8 mouse cellular contexts compared by ENCODE assay signal in genomic region chr2:181520118-181520935, GRCm38 (mm10). TPM values are rescaled to one million over a fixed set of nuclear protein-coding genes. Genes with fewer than 3 reads are reported as not detected.
DNase-seq lines count a peak whose midpoint lies in the region; ATAC-seq and TF ChIP-seq lines count a peak whose summit lies in the region.

Gene Dnajc5, plus strand, starts transcription at chr2:181520485.

- DNase-seq in CD8-positive naive resting alpha-beta T cell, adult 2 months (ENCODE audit: low read depth in 2 of 2, low spot score in 2 of 2) = peak; percentile 94 to 95
- DNase-seq in c-Kit-positive CD71-negative TER-119-negative erythroid progenitor cells, embryonic 14.5 days (ENCODE audit: low read depth) = peak; percentile 98
- peak; percentile 97 for DNase-seq in forebrain, embryonic 10.5 days (ENCODE audit: extremely low spot score, low spot score)
- DNase-seq in kidney, postnatal 25 days = peak; percentile 99 to 100
- peak; percentile 96 to 98 (median 97) for DNase-seq in liver, embryonic 14.5 days (ENCODE audit: low read depth in 3 of 3, low spot score in 3 of 3)
- DNase-seq in neural tube, embryonic 11.5 days (ENCODE audit: low spot score) = peak; percentile 98
- DNase-seq in stomach, postnatal 0 days (ENCODE audit: low spot score) = peak; percentile 99

- TF ChIP-seq CTCF in liver, embryonic 14.5 days (IDR thresholded peaks at IDR 0.05; ENCODE audit: low read depth) = no peak; the same call in 1 of the 2 replicates
- peak; percentile 16 for TF ChIP-seq CTCF in stomach, postnatal 0 days (IDR thresholded peaks at IDR 0.05; ENCODE audit: low read depth)

- H3K4me2 ChIP-seq in heart, embryonic 15.5 days = peak within 1 kb of the TSS; percentile 68
- peak within 1 kb of the TSS; percentile 95 for H3K4me2 ChIP-seq in liver, embryonic 14.5 days (ENCODE audit: low read depth)
- peak within 1 kb of the TSS; percentile 63 for H3K4me2 ChIP-seq in neural tube, embryonic 11.5 days (ENCODE audit: low read depth)
- peak within 1 kb of the TSS; percentile 57 for H3K4me2 ChIP-seq in stomach, postnatal 0 days (replicated peaks; ENCODE audit: low read depth)

- H3K27me3 ChIP-seq in forebrain, embryonic 10.5 days (ENCODE audit: poor library complexity, severe bottlenecking) = no peaks in the 10 kb centered on the region
- no peaks in the 10 kb centered on the region for H3K27me3 ChIP-seq in heart, embryonic 15.5 days
- no peaks in the 10 kb centered on the region for H3K27me3 ChIP-seq in liver, embryonic 14.5 days (ENCODE audit: control insufficient read depth, insufficient read depth, low read length)
- H3K27me3 ChIP-seq in neural tube, embryonic 11.5 days (ENCODE audit: control insufficient read depth, insufficient read depth, low read length) = no peaks in the 10 kb centered on the region
- H3K27me3 ChIP-seq in stomach, postnatal 0 days (ENCODE audit: control insufficient read depth, insufficient read depth, low read length) = no peaks in the 10 kb centered on the region

- peak within 1 kb of the TSS; percentile 93 for H3K9ac ChIP-seq in heart, embryonic 15.5 days
- H3K9ac ChIP-seq in liver, embryonic 14.5 days (replicated peaks) = peak within 1 kb of the TSS; percentile 98
- peak within 1 kb of the TSS; percentile 93 for H3K9ac ChIP-seq in neural tube, embryonic 11.5 days (ENCODE audit: low read length)
- H3K9ac ChIP-seq in stomach, postnatal 0 days (ENCODE audit: low read length) = peak within 1 kb of the TSS; percentile 96

- H3K36me3 ChIP-seq in forebrain, embryonic 10.5 days (replicated peaks) = peaks cover 48% of the 10 kb centered on the region
- H3K36me3 ChIP-seq in heart, embryonic 15.5 days = peaks cover 21% of the 10 kb centered on the region
- peaks cover 13% of the 10 kb centered on the region for H3K36me3 ChIP-seq in liver, embryonic 14.5 days (replicated peaks; ENCODE audit: control insufficient read depth, insufficient read depth, low read depth)
- peaks cover 8% of the 10 kb centered on the region for H3K36me3 ChIP-seq in neural tube, embryonic 11.5 days (ENCODE audit: control insufficient read depth, insufficient read depth, low read length)
- H3K36me3 ChIP-seq in stomach, postnatal 0 days (ENCODE audit: control insufficient read depth, insufficient read depth, low read length) = peaks cover 12% of the 10 kb centered on the region; the same call in 1 of the 2 replicates

- peak; percentile 97 for ATAC-seq in heart, embryonic 15.5 days (replicated peaks; ENCODE audit: insufficient number of reproducible peaks, insufficient read depth, low FRiP score, low read depth)
- ATAC-seq in liver, embryonic 14.5 days (ENCODE audit: insufficient read depth) = peak; percentile 96
- ATAC-seq in neural tube, embryonic 11.5 days (ENCODE audit: insufficient read depth, low FRiP score, low TSS enrichment) = peak; percentile 96
- peak; percentile 98 for ATAC-seq in stomach, postnatal 0 days (ENCODE audit: low FRiP score, low TSS enrichment)

- H3K4me3 ChIP-seq in forebrain, embryonic 10.5 days = peak within 1 kb of the TSS; percentile 73
- peak within 1 kb of the TSS; percentile 79 for H3K4me3 ChIP-seq in heart, embryonic 15.5 days
- H3K4me3 ChIP-seq in liver, embryonic 14.5 days (ENCODE audit: insufficient read depth in 1 of 2, low read depth in 2 of 2, low read length in 2 of 2) = peak within 1 kb of the TSS; percentile 69 to 99
- peak within 1 kb of the TSS; percentile 94 for H3K4me3 ChIP-seq in neural tube, embryonic 11.5 days (ENCODE audit: low read depth, low read length)
- peak within 1 kb of the TSS; percentile 91 for H3K4me3 ChIP-seq in stomach, postnatal 0 days (ENCODE audit: low read depth, low read length)

- no peak for TF ChIP-seq EP300 in liver, embryonic 14.5 days (IDR thresholded peaks at IDR 0.05; ENCODE audit: low read depth)
- no peak for TF ChIP-seq EP300 in stomach, postnatal 0 days (optimal IDR thresholded peaks at IDR 0.05)

- no peaks in the 10 kb centered on the region for H3K9me3 ChIP-seq in forebrain, embryonic 10.5 days
- no peaks in the 10 kb centered on the region for H3K9me3 ChIP-seq in heart, embryonic 15.5 days (replicated peaks)
- H3K9me3 ChIP-seq in liver, embryonic 14.5 days (ENCODE audit: control insufficient read depth, low read length) = no peaks in the 10 kb centered on the region
- H3K9me3 ChIP-seq in neural tube, embryonic 11.5 days (ENCODE audit: control insufficient read depth, low read length) = no peaks in the 10 kb centered on the region
- no peaks in the 10 kb centered on the region for H3K9me3 ChIP-seq in stomach, postnatal 0 days (ENCODE audit: control insufficient read depth, low read length)

- peak within 1 kb of the TSS; percentile 93 for H3K27ac ChIP-seq in forebrain, embryonic 10.5 days
- H3K27ac ChIP-seq in heart, embryonic 15.5 days = peak within 1 kb of the TSS; percentile 99
- peak within 1 kb of the TSS; percentile 98 for H3K27ac ChIP-seq in liver, embryonic 14.5 days
- peak within 1 kb of the TSS; percentile 96 for H3K27ac ChIP-seq in neural tube, embryonic 11.5 days (ENCODE audit: low read depth, low read length)
- peak within 1 kb of the TSS; percentile 98 for H3K27ac ChIP-seq in stomach, postnatal 0 days (replicated peaks)

- under 1% methylated on average over 74 of the region's 74 CpGs for WGBS in forebrain, embryonic 10.5 days
- WGBS in heart, embryonic 15.5 days = under 1% methylated on average over 74 of the region's 74 CpGs
- 0% methylated on average over 74 of the region's 74 CpGs for WGBS in liver, embryonic 14.5 days (ENCODE audit: insufficient replicate concordance)
- WGBS in neural tube, embryonic 11.5 days = under 1% methylated on average over 68 of the region's 74 CpGs
- under 1% methylated on average over 70 of the region's 74 CpGs for WGBS in stomach, postnatal 0 days

- H3K4me1 ChIP-seq in forebrain, embryonic 10.5 days = peaks cover 25% of the 10 kb centered on the region
- peaks cover 30% of the 10 kb centered on the region for H3K4me1 ChIP-seq in heart, embryonic 15.5 days (replicated peaks)
- peaks cover 23 to 30% of the 10 kb centered on the region in 2 experiments for H3K4me1 ChIP-seq in liver, embryonic 14.5 days (replicated peaks; ENCODE audit: control insufficient read depth in 2 of 2, insufficient read depth in 2 of 2, low read length in 1 of 2)
- H3K4me1 ChIP-seq in neural tube, embryonic 11.5 days (ENCODE audit: control insufficient read depth, insufficient read depth, low read length) = peaks cover 15% of the 10 kb centered on the region
- H3K4me1 ChIP-seq in stomach, postnatal 0 days (replicated peaks; ENCODE audit: control insufficient read depth, insufficient read depth) = peaks cover 4% of the 10 kb centered on the region; the same call in 1 of the 2 replicates

RNA-seq across cellular contexts. Expression of gene Dnajc5, which starts in this region (rescaled TPM):
- polyA plus RNA-seq in forebrain, embryonic 10.5 days (2016; fragmentation: Nextera tagmentation; extraction: Ambion mirVana) = 92.3 and 92.4 TPM in 2 replicates
- polyA plus RNA-seq in heart, embryonic 15.5 days (2015; fragmentation: Nextera tagmentation; extraction: Ambion mirVana) = 70.3 and 83.3 TPM in 2 replicates
- 12.5 and 13.9 TPM in 2 replicates for polyA plus RNA-seq in liver, embryonic 14.5 days (2012; rRNA removed)
- 20.0 and 23.7 TPM in 2 replicates for polyA plus RNA-seq in liver, embryonic 14.5 days (2014; fragmentation: Nextera tagmentation; extraction: Ambion mirVana)
- 107 and 120 TPM in 2 replicates for polyA plus RNA-seq in neural tube, embryonic 11.5 days (2014; fragmentation: Nextera tagmentation; extraction: Ambion mirVana)
- 50.2 and 52.7 TPM in 2 replicates for polyA plus RNA-seq in stomach, postnatal 0 days (2015; fragmentation: Nextera tagmentation; extraction: Ambion mirVana)

Comparison
In these comparisons a context has a peak if more than half of its experiments do, and no peak if none do; other contexts are left out.
1. Peak in every context shown above with its lines: DNase-seq, ATAC-seq, H3K4me3 ChIP-seq and H3K27ac ChIP-seq.